Mouse (Mus musculus): ENCODE measurements at regions not wholly inside any gene's neighbourhood (a gene's known extent, or its start where the extent isn't known, plus 50 kb on each side); places are given as distances from the start of the nearest gene placed in this dataset.
A peak's percentile ranks its signal among the peaks of the same experiment; 100 is the strongest.

GRCm38 (mm10) chr8:15734461-15734860 lies 688.6 kb upstream of the BB014433 start:
- no peak for DNase-seq (ENCODE audit: low spot score in 2 of 2)

- no peak for DNase-seq (ENCODE audit: low spot score in 2 of 2)
Measured at GRCm38 (mm10) chr8:15731324-15731723, 685.4 kb upstream of the BB014433 start.

- peak in 1 of 2 experiments; percentile 68 for DNase-seq (ENCODE audit: low spot score in 2 of 2)
Measured at GRCm38 (mm10) chr8:15729075-15729474, 683.2 kb upstream of the BB014433 start.

- DNase-seq (ENCODE audit: low spot score in 2 of 2) = no peak
Measured at GRCm38 (mm10) chr8:15726310-15726709, 680.4 kb upstream of the BB014433 start.
